Mouse (Mus musculus) urinary bladder, adult 2 months (tissue): ENCODE measurements around the gene Cntnap5a. TPM values are rescaled to one million over a fixed set of nuclear protein-coding genes. Genes with fewer than 3 reads are reported as not detected.

Source experiments
- DNase-seq: peaks from one replicate; pipeline ENCODE4 v3.0.0; 2022; ENCODE audit warnings: low spot score
- polyA plus RNA-seq: library from polyadenylated mRNA; depleted of rRNA; stranded (reverse); fragments of >200 nt; gene quantifications from 2 replicates; pipeline ENCODE4 v1.2.3, GENCODE M21; 2012; rRNA removed

Cntnap5a gene
- 0.01 TPM in 2 replicates for polyA plus RNA-seq

GRCm38 (mm10) chr1:115684518-115685368 is at the start of gene Cntnap5a:
Cntnap5a (plus strand) TSS chr1:115684756.
- peak; percentile 25 for DNase-seq

GRCm38 (mm10) chr1:115646921-115647320 is 37.6 kb upstream of the Cntnap5a start:
- DNase-seq, result no peak

- DNase-seq, result no peak
Measured at GRCm38 (mm10) chr1:115658343-115659064, 26.1 kb upstream of the Cntnap5a start.

GRCm38 (mm10) chr1:115686494-115686893 is 1.9 kb downstream of the Cntnap5a start:
- DNase-seq, result no peak

- DNase-seq, result no peak
Measured at GRCm38 (mm10) chr1:115699798-115700197, 15.2 kb downstream of the Cntnap5a start.

- no peak for DNase-seq
Measured at GRCm38 (mm10) chr1:115742556-115742955, 58.0 kb downstream of the Cntnap5a start.

GRCm38 (mm10) chr1:115745569-115745968 is 61.0 kb downstream of the Cntnap5a start:
- DNase-seq, result no peak

- no peak for DNase-seq
Measured at GRCm38 (mm10) chr1:115784737-115785136, 100.2 kb downstream of the Cntnap5a start.

- DNase-seq, result no peak
Measured at GRCm38 (mm10) chr1:115842591-115842990, 158.0 kb downstream of the Cntnap5a start.

GRCm38 (mm10) chr1:115847605-115848004 is 163.0 kb downstream of the Cntnap5a start:
- no peak for DNase-seq

GRCm38 (mm10) chr1:115852206-115852605 is 167.7 kb downstream of the Cntnap5a start:
- no peak for DNase-seq

GRCm38 (mm10) chr1:115918396-115918795 is 233.8 kb downstream of the Cntnap5a start:
- DNase-seq, result no peak

GRCm38 (mm10) chr1:115925953-115926665 is 241.6 kb downstream of the Cntnap5a start:
- DNase-seq, result no peak

GRCm38 (mm10) chr1:115932045-115932444 is 247.5 kb downstream of the Cntnap5a start:
- DNase-seq, result no peak

GRCm38 (mm10) chr1:115945892-115946291 is 261.3 kb downstream of the Cntnap5a start:
- no peak for DNase-seq

- DNase-seq, result no peak
Measured at GRCm38 (mm10) chr1:115956528-115956927, 272.0 kb downstream of the Cntnap5a start.

GRCm38 (mm10) chr1:115964993-115965575 is 280.5 kb downstream of the Cntnap5a start:
- no peak for DNase-seq

GRCm38 (mm10) chr1:115990204-115990603 is 305.6 kb downstream of the Cntnap5a start:
- no peak for DNase-seq

GRCm38 (mm10) chr1:116015768-116016167 is 331.2 kb downstream of the Cntnap5a start:
- DNase-seq, result no peak

- DNase-seq, result no peak
Measured at GRCm38 (mm10) chr1:116029653-116030052, 345.1 kb downstream of the Cntnap5a start.

- DNase-seq, result no peak
Measured at GRCm38 (mm10) chr1:116035897-116036296, 351.3 kb downstream of the Cntnap5a start.

- no peak for DNase-seq
Measured at GRCm38 (mm10) chr1:116036894-116037293, 352.3 kb downstream of the Cntnap5a start.
